Mouse (Mus musculus): ENCODE data around the gene Bglap. TPM values are rescaled to one million over a fixed set of nuclear protein-coding genes. Genes with fewer than 3 reads are reported as not detected.
A peak's percentile ranks its signal among the peaks of the same experiment; 100 is the strongest.

The Bglap gene
- polyA plus RNA-seq, 1 experiment from 2014 or later, result not detected

DNA sequence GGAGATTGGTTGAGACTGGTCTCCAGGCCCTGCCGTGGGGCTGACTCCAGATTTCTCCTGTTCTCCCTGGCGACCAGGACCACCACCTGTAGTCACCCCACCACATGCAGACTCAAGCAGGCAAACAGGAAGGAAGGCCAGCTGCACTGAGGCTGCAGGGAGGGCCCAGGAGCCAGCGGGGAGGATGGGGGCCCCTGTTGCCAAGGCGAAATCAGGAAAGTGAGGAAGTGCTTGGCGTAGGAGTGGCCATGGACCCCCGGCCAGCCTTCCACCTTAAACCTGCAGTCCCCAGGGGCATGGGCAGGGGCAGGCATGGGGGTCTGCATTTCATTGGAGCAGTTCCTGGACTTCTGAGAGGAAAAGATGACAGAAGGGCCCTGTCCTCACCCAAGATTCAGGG, 23.2 kb downstream of the Bglap start:
- Histone ChIP-seq H3K27me3 (replicated peaks; ENCODE audit: control insufficient read depth, insufficient read depth, low read length) (peaks cover 7% of the 10 kb centered on the region), H3K27ac (ENCODE audit: low read length) (no peak overlapping the region), H3K4me3 (ENCODE audit: low read length) (no peak overlapping the region), H3K4me2 (ENCODE audit: low read depth, low read length) (no peak overlapping the region), H3K9ac (ENCODE audit: low read depth, low read length) (no peak overlapping the region), H3K36me3 (ENCODE audit: control insufficient read depth, insufficient read depth, low read length) (peaks cover 41% of the 10 kb centered on the region), H3K4me1 (ENCODE audit: control insufficient read depth, insufficient read depth, low read length) (peaks cover 14% of the 10 kb centered on the region), H3K9me3 (ENCODE audit: control insufficient read depth, low read length) (no peaks in the 10 kb centered on the region)
- ATAC-seq, result no peak
- WGBS, result 74% methylated on average over 6 of the region's 6 CpGs

GRCm38 (mm10) chr3:88359989-88360388, 24.3 kb downstream of the Bglap start:
- Histone ChIP-seq H3K4me1 (ENCODE audit: control insufficient read depth, insufficient read depth, low read length) (peaks cover 14% of the 10 kb centered on the region), H3K9ac (ENCODE audit: low read depth, low read length) (no peak overlapping the region), H3K27me3 (replicated peaks; ENCODE audit: control insufficient read depth, insufficient read depth, low read length) (no peaks in the 10 kb centered on the region), H3K36me3 (ENCODE audit: control insufficient read depth, insufficient read depth, low read length) (peaks cover 46% of the 10 kb centered on the region), H3K9me3 (ENCODE audit: control insufficient read depth, low read length) (no peaks in the 10 kb centered on the region), H3K4me3 (ENCODE audit: low read length) (no peak overlapping the region), H3K27ac (ENCODE audit: low read length) (no peak overlapping the region), H3K4me2 (ENCODE audit: low read depth, low read length) (no peak overlapping the region)
- 56% methylated on average over 3 of the region's 3 CpGs for WGBS
- no peak for ATAC-seq

GRCm38 (mm10) chr3:88359584-88359983, 24.7 kb downstream of the Bglap start:
- peaks cover 48% of the 10 kb centered on the region for H3K36me3 ChIP-seq (ENCODE audit: control insufficient read depth, insufficient read depth, low read length)
- no peak overlapping the region for H3K9ac ChIP-seq (ENCODE audit: low read depth, low read length)
- H3K27ac ChIP-seq (ENCODE audit: low read length), result no peak overlapping the region
- no peak for ATAC-seq
- peaks cover 10% of the 10 kb centered on the region for H3K4me1 ChIP-seq (ENCODE audit: control insufficient read depth, insufficient read depth, low read length)
- H3K27me3 ChIP-seq (replicated peaks; ENCODE audit: control insufficient read depth, insufficient read depth, low read length), result no peaks in the 10 kb centered on the region
- H3K4me2 ChIP-seq (ENCODE audit: low read depth, low read length), result no peak overlapping the region
- H3K9me3 ChIP-seq (ENCODE audit: control insufficient read depth, low read length), result no peaks in the 10 kb centered on the region
- H3K4me3 ChIP-seq (ENCODE audit: low read length), result no peak overlapping the region
- WGBS, result 77% methylated on average over 5 of the region's 5 CpGs

- 93% methylated on average over 8 of the region's 8 CpGs for WGBS
- no peaks in the 10 kb centered on the region for H3K4me1 ChIP-seq (ENCODE audit: control insufficient read depth, insufficient read depth, low read length)
- H3K9ac ChIP-seq (ENCODE audit: low read depth, low read length), result no peak overlapping the region
- no peaks in the 10 kb centered on the region for H3K9me3 ChIP-seq (ENCODE audit: control insufficient read depth, low read length)
- no peak overlapping the region for H3K4me2 ChIP-seq (ENCODE audit: low read depth, low read length)
- no peak overlapping the region for H3K4me3 ChIP-seq (ENCODE audit: low read length)
- ATAC-seq, result no peak
- no peak overlapping the region for H3K27ac ChIP-seq (ENCODE audit: low read length)
- H3K36me3 ChIP-seq (ENCODE audit: control insufficient read depth, insufficient read depth, low read length), result peaks cover 58% of the 10 kb centered on the region
- no peaks in the 10 kb centered on the region for H3K27me3 ChIP-seq (replicated peaks; ENCODE audit: control insufficient read depth, insufficient read depth, low read length)
Observed at GRCm38 (mm10) chr3:88354396-88355165, 29.7 kb downstream of the Bglap start.

- no peak for ATAC-seq
- Histone ChIP-seq H3K27me3 (replicated peaks; ENCODE audit: control insufficient read depth, insufficient read depth, low read length) (no peaks in the 10 kb centered on the region), H3K36me3 (ENCODE audit: control insufficient read depth, insufficient read depth, low read length) (peaks cover 52% of the 10 kb centered on the region), H3K9ac (ENCODE audit: low read depth, low read length) (no peak overlapping the region), H3K4me1 (ENCODE audit: control insufficient read depth, insufficient read depth, low read length) (no peaks in the 10 kb centered on the region), H3K4me3 (ENCODE audit: low read length) (no peak overlapping the region), H3K9me3 (ENCODE audit: control insufficient read depth, low read length) (no peaks in the 10 kb centered on the region), H3K4me2 (ENCODE audit: low read depth, low read length) (no peak overlapping the region), H3K27ac (ENCODE audit: low read length) (no peak overlapping the region)
- WGBS, result 91% methylated on average over 9 of the region's 9 CpGs
Observed at GRCm38 (mm10) chr3:88352907-88353306, 31.4 kb downstream of the Bglap start.

- no peak for ATAC-seq
Observed at GRCm38 (mm10) chr3:88350732-88351131, 33.5 kb downstream of the Bglap start.

GRCm38 (mm10) chr3:88339006-88339405, 45.3 kb downstream of the Bglap start:
- WGBS, result 70% methylated on average over 3 of the region's 3 CpGs
- no peak overlapping the region for H3K4me2 ChIP-seq (ENCODE audit: low read depth, low read length)
- no peaks in the 10 kb centered on the region for H3K9me3 ChIP-seq (ENCODE audit: control insufficient read depth, low read length)
- no peak overlapping the region for H3K27ac ChIP-seq (ENCODE audit: low read length)
- no peak overlapping the region for H3K4me3 ChIP-seq (ENCODE audit: low read length)
- no peak for ATAC-seq
- no peak overlapping the region for H3K9ac ChIP-seq (ENCODE audit: low read depth, low read length)
- H3K4me1 ChIP-seq (ENCODE audit: control insufficient read depth, insufficient read depth, low read length), result peaks cover 10% of the 10 kb centered on the region
- 0 out of 2 replicates have a peak, but pooled peaks cover 11% of the 10 kb centered on the region for H3K36me3 ChIP-seq (ENCODE audit: control insufficient read depth, insufficient read depth, low read length)
- no peaks in the 10 kb centered on the region for H3K27me3 ChIP-seq (replicated peaks; ENCODE audit: control insufficient read depth, insufficient read depth, low read length)

More at GRCm38 (mm10) chr3:88350732-88351131, 33.5 kb downstream of the Bglap start:
- 88% methylated on average over 13 of the region's 13 CpGs for WGBS
- no peaks in the 10 kb centered on the region for H3K4me1 ChIP-seq (ENCODE audit: control insufficient read depth, insufficient read depth, low read length)
- no peak overlapping the region for H3K27ac ChIP-seq (ENCODE audit: low read length)
- no peak overlapping the region for H3K4me3 ChIP-seq (ENCODE audit: low read length)
- H3K36me3 ChIP-seq (ENCODE audit: control insufficient read depth, insufficient read depth, low read length), result peaks cover 53% of the 10 kb centered on the region
- H3K4me2 ChIP-seq (ENCODE audit: low read depth, low read length), result no peak overlapping the region
- no peaks in the 10 kb centered on the region for H3K9me3 ChIP-seq (ENCODE audit: control insufficient read depth, low read length)
- H3K9ac ChIP-seq (ENCODE audit: low read depth, low read length), result no peak overlapping the region
- no peaks in the 10 kb centered on the region for H3K27me3 ChIP-seq (replicated peaks; ENCODE audit: control insufficient read depth, insufficient read depth, low read length)

DNA sequence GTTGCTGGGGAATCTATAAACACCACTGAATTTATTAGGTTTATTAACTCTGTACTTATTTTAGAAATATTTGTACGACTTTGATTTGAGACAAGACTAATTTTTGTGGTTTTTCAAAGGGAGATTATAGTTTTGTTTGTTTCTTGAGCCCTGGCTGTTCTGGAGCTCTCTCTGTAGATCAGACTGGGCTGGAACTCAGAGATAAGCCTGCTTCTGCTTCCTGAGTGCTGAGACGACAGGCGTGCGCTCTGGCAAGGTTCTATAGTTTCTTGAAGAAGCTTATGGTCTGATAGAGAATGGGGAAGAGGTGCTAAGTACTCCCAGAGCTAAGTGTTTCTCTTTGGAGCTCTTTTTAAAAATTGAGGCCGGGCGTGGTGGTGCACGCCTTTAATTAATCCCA, 45.9 kb downstream of the Bglap start:
- ATAC-seq, result no peak
- H3K4me3 ChIP-seq (ENCODE audit: low read length), result no peak overlapping the region
- no peak overlapping the region for H3K9ac ChIP-seq (ENCODE audit: low read depth, low read length)

GRCm38 (mm10) chr3:88337367-88338020, 46.8 kb downstream of the Bglap start:
- H3K4me3 ChIP-seq (ENCODE audit: low read length), result peak overlapping the region; percentile 13
- peak overlapping the region; percentile 53 for H3K4me2 ChIP-seq (ENCODE audit: low read depth, low read length)
- 52% methylated on average over 11 of the region's 11 CpGs for WGBS
- peak overlapping the region; percentile 38; the same call in 1 of the 2 replicates for H3K27ac ChIP-seq (ENCODE audit: low read length)
- no peaks in the 10 kb centered on the region for H3K27me3 ChIP-seq (replicated peaks; ENCODE audit: control insufficient read depth, insufficient read depth, low read length)
- no peak for ATAC-seq
- no peaks in the 10 kb centered on the region for H3K9me3 ChIP-seq (ENCODE audit: control insufficient read depth, low read length)
- H3K4me1 ChIP-seq (ENCODE audit: control insufficient read depth, insufficient read depth, low read length), result peaks cover 10% of the 10 kb centered on the region
- 0 out of 2 replicates have a peak, but pooled peaks cover under 1% of the 10 kb centered on the region for H3K36me3 ChIP-seq (ENCODE audit: control insufficient read depth, insufficient read depth, low read length)
- peak overlapping the region; percentile 34 for H3K9ac ChIP-seq (ENCODE audit: low read depth, low read length)

More for the DNA sequence above, 45.9 kb downstream of the Bglap start:
- Histone ChIP-seq H3K27me3 (replicated peaks; ENCODE audit: control insufficient read depth, insufficient read depth, low read length) (no peaks in the 10 kb centered on the region), H3K4me2 (ENCODE audit: low read depth, low read length) (no peak overlapping the region), H3K36me3 (ENCODE audit: control insufficient read depth, insufficient read depth, low read length) (0 out of 2 replicates have a peak, but pooled peaks cover 8% of the 10 kb centered on the region), H3K9me3 (ENCODE audit: control insufficient read depth, low read length) (no peaks in the 10 kb centered on the region), H3K4me1 (ENCODE audit: control insufficient read depth, insufficient read depth, low read length) (peaks cover 10% of the 10 kb centered on the region), H3K27ac (ENCODE audit: low read length) (no peak overlapping the region)
- WGBS, result 88% methylated on average over 7 of the region's 7 CpGs

Measured in intestine, embryonic 16.5 days (tissue).